Mouse (Mus musculus): Measurements from ENCODE around the gene Ccnd2. TPM values are rescaled to one million over a fixed set of nuclear protein-coding genes. Genes with fewer than 3 reads are reported as not detected.
A peak's percentile ranks its signal among the peaks of the same experiment; 100 is the strongest.

The Ccnd2 gene
- polyA plus RNA-seq, 1 experiment from 2014 or later, result 286 TPM

- 74% methylated on average over 5 of the region's 5 CpGs for WGBS
- H3K9me3 ChIP-seq (ENCODE audit: low read length), result no peaks in the 10 kb centered on the region
- H3K9ac ChIP-seq (replicated peaks; ENCODE audit: low read depth), result no peak overlapping the region
- no peak overlapping the region for H3K4me2 ChIP-seq (replicated peaks; ENCODE audit: low read depth, low read length)
- DNase-seq (ENCODE audit: low spot score), result no peak
- H3K4me1 ChIP-seq (ENCODE audit: insufficient read depth, low read depth, low read length), result no peaks in the 10 kb centered on the region
- no peak overlapping the region for H3K4me3 ChIP-seq (ENCODE audit: low read depth, low read length)
- ATAC-seq, result no peak
- no peaks in the 10 kb centered on the region for H3K27me3 ChIP-seq (replicated peaks; ENCODE audit: insufficient read depth, low read length)
- TF ChIP-seq CTCF (IDR thresholded peaks at IDR 0.05) (no peak), EP300 (IDR thresholded peaks at IDR 0.05) (no peak)
- no peaks in the 10 kb centered on the region for H3K36me3 ChIP-seq (ENCODE audit: insufficient read depth, low read length)
- H3K27ac ChIP-seq (ENCODE audit: low read length), result no peak overlapping the region
Measured at GRCm38 (mm10) chr6:127122996-127123395, 29.0 kb downstream of the Ccnd2 start.

- H3K9ac ChIP-seq (replicated peaks; ENCODE audit: low read depth), result no peak overlapping the region
- no peak for ATAC-seq
- no peak overlapping the region for H3K27ac ChIP-seq (ENCODE audit: low read length)
- no peak for TF ChIP-seq EP300 (IDR thresholded peaks at IDR 0.05)
- TF ChIP-seq CTCF (IDR thresholded peaks at IDR 0.05), result peak; percentile 78
- no peak for DNase-seq (ENCODE audit: low spot score)
- 65% methylated on average over 4 of the region's 4 CpGs for WGBS
- H3K9me3 ChIP-seq (ENCODE audit: low read length), result no peaks in the 10 kb centered on the region
- H3K4me2 ChIP-seq (replicated peaks; ENCODE audit: low read depth, low read length), result no peak overlapping the region
- H3K4me1 ChIP-seq (ENCODE audit: insufficient read depth, low read depth, low read length), result no peaks in the 10 kb centered on the region
- H3K4me3 ChIP-seq (ENCODE audit: low read depth, low read length), result no peak overlapping the region
- H3K27me3 ChIP-seq (replicated peaks; ENCODE audit: insufficient read depth, low read length), result no peaks in the 10 kb centered on the region
- no peaks in the 10 kb centered on the region for H3K36me3 ChIP-seq (ENCODE audit: insufficient read depth, low read length)
Measured at GRCm38 (mm10) chr6:127122221-127122806, 29.7 kb downstream of the Ccnd2 start.

GRCm38 (mm10) chr6:127114753-127115456 lies 37.1 kb downstream of the Ccnd2 start:
- no peak for DNase-seq (ENCODE audit: low spot score)
- ATAC-seq, result no peak
- no peak overlapping the region for H3K4me2 ChIP-seq (replicated peaks; ENCODE audit: low read depth, low read length)
- no peaks in the 10 kb centered on the region for H3K9me3 ChIP-seq (ENCODE audit: low read length)
- H3K27me3 ChIP-seq (replicated peaks; ENCODE audit: insufficient read depth, low read length), result no peaks in the 10 kb centered on the region
- H3K36me3 ChIP-seq (ENCODE audit: insufficient read depth, low read length), result no peaks in the 10 kb centered on the region
- no peak overlapping the region for H3K4me3 ChIP-seq (ENCODE audit: low read depth, low read length)
- 65% methylated on average over 23 of the region's 23 CpGs for WGBS
- H3K4me1 ChIP-seq (ENCODE audit: insufficient read depth, low read depth, low read length), result no peaks in the 10 kb centered on the region
- TF ChIP-seq EP300 (IDR thresholded peaks at IDR 0.05) (no peak), CTCF (IDR thresholded peaks at IDR 0.05) (no peak)
- H3K9ac ChIP-seq (replicated peaks; ENCODE audit: low read depth), result no peak overlapping the region
- H3K27ac ChIP-seq (ENCODE audit: low read length), result no peak overlapping the region

- peak within 1 kb of the TSS; percentile 19; the same call in 1 of the 2 replicates for H3K9ac ChIP-seq (replicated peaks; ENCODE audit: low read depth)
- WGBS, result 2% methylated on average over 37 of the region's 37 CpGs
- TF ChIP-seq CTCF (IDR thresholded peaks at IDR 0.05), result peak; percentile 20
- no peak for TF ChIP-seq EP300 (IDR thresholded peaks at IDR 0.05)
- no peaks in the 10 kb centered on the region for H3K9me3 ChIP-seq (ENCODE audit: low read length)
- no peaks in the 10 kb centered on the region for H3K36me3 ChIP-seq (ENCODE audit: insufficient read depth, low read length)
- ATAC-seq, result peak; percentile 99
- H3K27ac ChIP-seq (ENCODE audit: low read length), result no peak within 1 kb of the TSS
- peak; percentile 93 for DNase-seq (ENCODE audit: low spot score)
- peak within 1 kb of the TSS; percentile 75 for H3K4me2 ChIP-seq (replicated peaks; ENCODE audit: low read depth, low read length)
- no peaks in the 10 kb centered on the region for H3K27me3 ChIP-seq (replicated peaks; ENCODE audit: insufficient read depth, low read length)
- no peaks in the 10 kb centered on the region for H3K4me1 ChIP-seq (ENCODE audit: insufficient read depth, low read depth, low read length)
- H3K4me3 ChIP-seq (ENCODE audit: low read depth, low read length), result peak within 1 kb of the TSS; percentile 43
Measured at GRCm38 (mm10) chr6:127109402-127109930, 42.5 kb downstream of the Ccnd2 start, which contains the start of gene Tigar. Gene Tigar, minus strand, starts transcription at chr6:127109557.

- 17% methylated on average over 20 of the region's 20 CpGs for WGBS
- H3K9ac ChIP-seq (replicated peaks; ENCODE audit: low read depth), result peak overlapping the region; percentile 19; the same call in 1 of the 2 replicates
- H3K27me3 ChIP-seq (replicated peaks; ENCODE audit: insufficient read depth, low read length), result no peaks in the 10 kb centered on the region
- no peaks in the 10 kb centered on the region for H3K4me1 ChIP-seq (ENCODE audit: insufficient read depth, low read depth, low read length)
- no peak overlapping the region for H3K27ac ChIP-seq (ENCODE audit: low read length)
- H3K4me2 ChIP-seq (replicated peaks; ENCODE audit: low read depth, low read length), result peak overlapping the region; percentile 75
- H3K36me3 ChIP-seq (ENCODE audit: insufficient read depth, low read length), result no peaks in the 10 kb centered on the region
- ATAC-seq, result no peak
- peak overlapping the region; percentile 43 for H3K4me3 ChIP-seq (ENCODE audit: low read depth, low read length)
- TF ChIP-seq CTCF (IDR thresholded peaks at IDR 0.05), result no peak
- no peak for TF ChIP-seq EP300 (IDR thresholded peaks at IDR 0.05)
- no peak for DNase-seq (ENCODE audit: low spot score)
- no peaks in the 10 kb centered on the region for H3K9me3 ChIP-seq (ENCODE audit: low read length)
Measured at GRCm38 (mm10) chr6:127108368-127109060, 43.5 kb downstream of the Ccnd2 start.

DNA sequence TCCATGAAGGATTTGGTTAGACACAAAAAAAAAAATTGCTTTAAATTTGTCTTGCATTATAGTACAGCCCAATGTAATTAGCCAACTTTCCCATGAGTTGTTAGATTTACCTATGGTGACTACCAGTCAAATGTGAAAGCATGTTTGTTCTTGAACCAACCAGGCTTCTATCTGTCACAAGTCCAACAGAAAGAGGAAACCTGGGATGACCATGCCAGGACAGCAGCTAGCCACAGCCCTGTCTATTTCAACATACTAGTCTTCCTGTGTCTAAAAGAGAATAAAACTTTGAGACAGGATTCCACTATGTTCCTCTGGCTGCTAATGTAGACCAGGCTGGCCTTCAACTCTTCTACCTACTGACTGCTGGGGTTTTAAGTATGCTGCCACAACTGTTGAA lies 44.6 kb downstream of the Ccnd2 start:
- Histone ChIP-seq H3K27me3 (replicated peaks; ENCODE audit: insufficient read depth, low read length) (no peaks in the 10 kb centered on the region), H3K4me2 (replicated peaks; ENCODE audit: low read depth, low read length) (no peak overlapping the region), H3K4me1 (ENCODE audit: insufficient read depth, low read depth, low read length) (no peaks in the 10 kb centered on the region), H3K27ac (ENCODE audit: low read length) (no peak overlapping the region), H3K36me3 (ENCODE audit: insufficient read depth, low read length) (no peaks in the 10 kb centered on the region), H3K4me3 (ENCODE audit: low read depth, low read length) (no peak overlapping the region), H3K9ac (replicated peaks; ENCODE audit: low read depth) (no peak overlapping the region), H3K9me3 (ENCODE audit: low read length) (no peaks in the 10 kb centered on the region)
- DNase-seq (ENCODE audit: low spot score) (no peak), ATAC-seq (no peak)
- no peak for TF ChIP-seq CTCF (IDR thresholded peaks at IDR 0.05)
- no peak for TF ChIP-seq EP300 (IDR thresholded peaks at IDR 0.05)
